Mouse (Mus musculus): Measurements from ENCODE around the gene Sfrp4.

- TF ChIP-seq CTCF (IDR thresholded peaks at IDR 0.05; ENCODE audit: control insufficient read depth, insufficient read depth, insufficient read length) (no peak), FOSL1 (IDR thresholded peaks at IDR 0.05; ENCODE audit: insufficient read depth, low read length, poor library complexity, severe bottlenecking) (no peak), CEBPB (IDR thresholded peaks at IDR 0.05; ENCODE audit: low read depth) (no peak), MAX (IDR thresholded peaks at IDR 0.05) (peak; percentile 65), USF1 (IDR thresholded peaks at IDR 0.05; ENCODE audit: low read depth) (no peak), MYOD1 (IDR thresholded peaks at IDR 0.05; ENCODE audit: control insufficient read depth, insufficient read length, low read depth) (peak; percentile 2), MYOG (IDR thresholded peaks at IDR 0.05; ENCODE audit: control insufficient read depth, extremely low read depth, insufficient read length) (no peak)
Observed at GRCm38 (mm10) chr13:19590996-19591759, 31.7 kb upstream of the Sfrp4 start.
